Comparison of ENCODE assay signal across 13 mouse cellular contexts in the genomic region with DNA sequence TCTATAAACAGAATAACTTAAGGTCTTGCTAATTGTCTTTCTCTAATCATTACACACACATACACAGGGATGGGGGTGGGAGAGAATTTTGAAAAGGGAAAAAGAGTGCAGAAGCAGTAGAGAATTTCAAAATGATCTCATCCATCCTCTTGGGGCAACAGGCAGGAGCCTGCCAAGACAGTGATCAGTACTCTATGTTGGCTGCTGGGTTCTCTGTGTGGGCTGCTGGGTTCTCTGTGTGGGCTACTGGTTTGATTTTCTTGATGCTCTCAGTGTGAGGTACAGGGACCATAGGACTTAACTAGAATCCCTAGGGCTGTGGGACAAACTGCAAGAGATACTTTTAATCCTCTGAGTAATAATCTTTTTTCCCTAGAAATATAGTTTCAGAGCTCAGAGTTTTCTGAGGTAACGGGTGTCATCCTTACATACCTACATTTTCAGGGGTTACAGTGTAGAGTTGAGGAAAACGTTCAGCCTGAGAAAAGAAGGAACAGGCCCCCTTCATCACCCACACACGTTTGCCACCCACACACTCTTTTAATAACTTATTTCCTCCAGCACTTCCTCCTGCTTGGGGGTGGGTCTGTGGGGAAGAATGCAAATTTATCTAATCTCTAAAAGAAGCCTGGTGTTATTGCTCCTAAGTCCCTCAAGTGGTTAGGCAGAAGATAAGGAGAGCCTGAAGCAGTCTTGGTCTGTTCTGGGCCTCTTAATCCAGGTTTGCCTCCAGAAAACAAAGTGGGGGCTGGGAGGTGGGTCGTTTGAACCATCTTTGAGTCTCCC.
DNase-seq lines count a peak whose midpoint lies in the region; ATAC-seq and TF ChIP-seq lines count a peak whose summit lies in the region.
"Had no signal": no experiment of that assay in that cellular context is flagged by ENCODE, and none has a peak within 500 bp of the region (broad histone marks: within the 10 kb centered on the region; RNA-seq: fewer than 3 reads in every experiment).

No protein-coding gene starts in this region.

- dilution Hi-C loops in CH12.LX (cut with MboI; ENCODE audit: extremely low pct_ligation_motif_present, extremely low pct_unique_long_range_greater_than_20kb, low sequenced_read_pairs) = no loop called here

- intact Hi-C loops in gastrocnemius, postnatal 36 days (cut with DNase I) = no loop called here

- peaks cover 9% of the 10 kb centered on the region; the same call in 1 of the 2 replicates for H3K4me1 ChIP-seq in kidney, postnatal 0 days (replicated peaks; ENCODE audit: insufficient read depth, low read length)
- H3K4me1 ChIP-seq in kidney, adult 2 months (ENCODE audit: control insufficient read depth, insufficient read depth, low read length) = no peaks in the 10 kb centered on the region
- H3K4me1 ChIP-seq in CH12.LX (ENCODE audit: control insufficient read depth in 1 of 2, insufficient read depth in 2 of 2) = peaks cover 12 to 52% of the 10 kb centered on the region in 2 experiments
- H3K4me1 ChIP-seq in intestine, embryonic 14.5 days (replicated peaks; ENCODE audit: control insufficient read depth, insufficient read depth, low read length) = peaks cover 18% of the 10 kb centered on the region
- no peaks in the 10 kb centered on the region for H3K4me1 ChIP-seq in neural tube, embryonic 15.5 days
- H3K4me1 ChIP-seq: forebrain, embryonic 13.5 days; hindbrain, embryonic 15.5 days had no signal

- H3K27ac ChIP-seq in kidney, postnatal 0 days = no peak overlapping the region
- no peak overlapping the region for H3K27ac ChIP-seq in kidney, adult 2 months (ENCODE audit: insufficient read depth, low read depth, low read length)
- H3K27ac ChIP-seq in CH12.LX (ENCODE audit: insufficient read depth, low read depth) = peak overlapping the region; percentile 90
- H3K27ac ChIP-seq in intestine, embryonic 14.5 days (ENCODE audit: low read depth) = 0 out of 2 replicates have a peak overlapping the region, but pooled peaks have one; percentile 19
- H3K27ac ChIP-seq in neural tube, embryonic 15.5 days (replicated peaks) = no peak overlapping the region
- H3K27ac ChIP-seq: forebrain, embryonic 13.5 days; hindbrain, embryonic 15.5 days; limb, embryonic 12.5 days; neural tube, embryonic 13.5 days had no signal

- no peaks in the 10 kb centered on the region for H3K27me3 ChIP-seq in kidney, postnatal 0 days (ENCODE audit: insufficient read depth, low read length)
- H3K27me3 ChIP-seq in kidney, adult 2 months (replicated peaks; ENCODE audit: control insufficient read depth, insufficient read depth, low read length) = no peaks in the 10 kb centered on the region
- no peaks in the 10 kb centered on the region for H3K27me3 ChIP-seq in CH12.LX (replicated peaks)
- no peaks in the 10 kb centered on the region for H3K27me3 ChIP-seq in intestine, embryonic 14.5 days (replicated peaks; ENCODE audit: control insufficient read depth, insufficient read depth, low read length)
- no peaks in the 10 kb centered on the region; the same call in 1 of the 2 replicates for H3K27me3 ChIP-seq in neural tube, embryonic 15.5 days (replicated peaks)
- H3K27me3 ChIP-seq: forebrain, embryonic 13.5 days; hindbrain, embryonic 15.5 days; limb, embryonic 12.5 days; neural tube, embryonic 13.5 days had no signal

- DNase-seq in kidney, postnatal 0 days (ENCODE audit: low spot score) = peak; percentile 12
- DNase-seq in kidney, adult 2 months = no peak
- peak; percentile 75 for DNase-seq in CH12.LX (ENCODE audit: extremely low read depth)
- no peak for DNase-seq in intestine, embryonic 14.5 days (ENCODE audit: low spot score)
- no peak for DNase-seq in cerebellum, adult 9-10 months
- DNase-seq in gastrocnemius, postnatal 36 days = no peak
- DNase-seq: cerebellum, adult 11 months had no signal

- no peaks in the 10 kb centered on the region for H3K79me2 ChIP-seq in CH12.LX (replicated peaks; ENCODE audit: control insufficient read depth, extremely low read depth, insufficient read depth, poor library complexity, severe bottlenecking)

- no peak; the same call in none of the 2 replicates for TF ChIP-seq RAD21 in CH12.LX (IDR thresholded peaks at IDR 0.05; ENCODE audit: low read depth, low read length)

- no peak overlapping the region for H3K9ac ChIP-seq in kidney, postnatal 0 days (ENCODE audit: low read depth, low read length)
- H3K9ac ChIP-seq in CH12.LX (ENCODE audit: insufficient read depth, low read depth) = peak overlapping the region; percentile 82
- H3K9ac ChIP-seq in intestine, embryonic 14.5 days (ENCODE audit: low read length) = no peak overlapping the region
- no peak overlapping the region for H3K9ac ChIP-seq in neural tube, embryonic 15.5 days (replicated peaks)
- H3K9ac ChIP-seq: forebrain, embryonic 13.5 days; hindbrain, embryonic 15.5 days; limb, embryonic 12.5 days; neural tube, embryonic 13.5 days had no signal

- no peak overlapping the region for H3K4me3 ChIP-seq in kidney, postnatal 0 days (replicated peaks; ENCODE audit: low read depth, low read length)
- H3K4me3 ChIP-seq in kidney, adult 2 months (ENCODE audit: insufficient read depth, low read depth, low read length) = no peak overlapping the region
- H3K4me3 ChIP-seq in CH12.LX (replicated peaks in 1 of 3; ENCODE audit: low read depth in 2 of 3, low read length in 2 of 3, poor library complexity in 1 of 3) = no peak overlapping the region
- no peak overlapping the region for H3K4me3 ChIP-seq in intestine, embryonic 14.5 days (ENCODE audit: low read depth, low read length)
- H3K4me3 ChIP-seq in neural tube, embryonic 15.5 days (replicated peaks) = no peak overlapping the region
- H3K4me3 ChIP-seq: forebrain, embryonic 13.5 days; hindbrain, embryonic 15.5 days; limb, embryonic 12.5 days; neural tube, embryonic 13.5 days had no signal

- in situ Hi-C loops in CH12.LX (cut with MboI; ENCODE audit: low pct_ligation_motif_present, low pct_unique_long_range_greater_than_20kb, low sequenced_read_pairs) = no loop called here

- no peak for ATAC-seq in kidney, postnatal 0 days (replicated peaks; ENCODE audit: low FRiP score, low read depth)
- ATAC-seq in intestine, embryonic 14.5 days (replicated peaks; ENCODE audit: low FRiP score, low TSS enrichment, low read depth) = peak; percentile 32; the same call in 1 of the 2 replicates
- ATAC-seq in megakaryocyte-erythroid progenitor cell, adult 5-6 weeks (replicated peaks; ENCODE audit: low FRiP score, low TSS enrichment, poor library complexity, severe bottlenecking) = peak; percentile 87
- ATAC-seq in neural tube, embryonic 15.5 days (ENCODE audit: low FRiP score) = no peak
- ATAC-seq: forebrain, embryonic 13.5 days had no signal

- no peak overlapping the region for H3K4me2 ChIP-seq in kidney, postnatal 0 days (ENCODE audit: low read length)
- H3K4me2 ChIP-seq in CH12.LX (ENCODE audit: insufficient read depth, low read depth, poor library complexity, severe bottlenecking) = peak overlapping the region; percentile 98
- no peak overlapping the region for H3K4me2 ChIP-seq in intestine, embryonic 14.5 days (ENCODE audit: low read length)
- H3K4me2 ChIP-seq in neural tube, embryonic 15.5 days = no peak overlapping the region
- H3K4me2 ChIP-seq: forebrain, embryonic 13.5 days; hindbrain, embryonic 15.5 days; limb, embryonic 12.5 days; neural tube, embryonic 13.5 days had no signal

- no peaks in the 10 kb centered on the region for H3K36me3 ChIP-seq in kidney, postnatal 0 days (ENCODE audit: insufficient read depth, low read length)
- H3K36me3 ChIP-seq in kidney, adult 2 months (ENCODE audit: control insufficient read depth, insufficient read depth, low read length) = no peaks in the 10 kb centered on the region
- no peaks in the 10 kb centered on the region for H3K36me3 ChIP-seq in CH12.LX (replicated peaks in 1 of 2; ENCODE audit: control insufficient read depth in 1 of 2, insufficient read depth in 1 of 2, low read length in 1 of 2)
- no peaks in the 10 kb centered on the region for H3K36me3 ChIP-seq in intestine, embryonic 14.5 days (ENCODE audit: control insufficient read depth, insufficient read depth, low read length)
- no peaks in the 10 kb centered on the region for H3K36me3 ChIP-seq in neural tube, embryonic 15.5 days
- H3K36me3 ChIP-seq: hindbrain, embryonic 15.5 days; limb, embryonic 12.5 days; neural tube, embryonic 13.5 days had no signal

- no peaks in the 10 kb centered on the region for H3K9me3 ChIP-seq in kidney, postnatal 0 days (replicated peaks; ENCODE audit: low read length)
- H3K9me3 ChIP-seq in CH12.LX (replicated peaks; ENCODE audit: low read length) = no peaks in the 10 kb centered on the region
- no peaks in the 10 kb centered on the region for H3K9me3 ChIP-seq in intestine, embryonic 14.5 days (ENCODE audit: control insufficient read depth, low read length)
- H3K9me3 ChIP-seq in neural tube, embryonic 15.5 days (replicated peaks) = no peaks in the 10 kb centered on the region
- H3K9me3 ChIP-seq: forebrain, embryonic 13.5 days; hindbrain, embryonic 15.5 days; limb, embryonic 12.5 days; neural tube, embryonic 13.5 days had no signal

- 25% methylated on average over 4 of the region's 4 CpGs for WGBS in kidney, postnatal 0 days
- 43% methylated on average over 4 of the region's 4 CpGs for WGBS in kidney, adult 2 months
- 25% methylated on average over 4 of the region's 4 CpGs for WGBS in intestine, embryonic 14.5 days
- 51% methylated on average over 4 of the region's 4 CpGs for WGBS in neural tube, embryonic 15.5 days

- no peak for TF ChIP-seq EP300 in CH12.LX (IDR thresholded peaks at IDR 0.05; ENCODE audit: low read length)

- TF ChIP-seq CTCF in kidney, postnatal 0 days (IDR thresholded peaks at IDR 0.05; ENCODE audit: low read depth) = no peak
- no peak for TF ChIP-seq CTCF in kidney, adult 2 months (conservative IDR thresholded peaks at IDR 0.05; ENCODE audit: insufficient read depth, insufficient read length, low read depth, low read length)
- TF ChIP-seq CTCF in CH12.LX (conservative IDR thresholded peaks at IDR 0.05 in 1 of 2, IDR thresholded peaks at IDR 0.05 in 1 of 2; ENCODE audit: low read depth in 2 of 2, low read length in 2 of 2) = 0 out of 4 replicates have a peak, but pooled peaks of 1 of the 2 experiments have one; percentile 3

- TF ChIP-seq POLR2A in kidney, adult 2 months (IDR thresholded peaks at IDR 0.05; ENCODE audit: low read depth, low read length) = no peak
- TF ChIP-seq POLR2A in CH12.LX (IDR thresholded peaks at IDR 0.05; ENCODE audit: low read depth, low read length) = no peak; the same call in 1 of the 2 replicates

TF ChIP-seq in CH12.LX, 34 proteins besides CTCF, POLR2A, EP300 and RAD21 (continues in another document):
- TF ChIP-seq JUN (IDR thresholded peaks at IDR 0.05; ENCODE audit: insufficient read depth, low read depth, low read length) (peak; percentile 46; the same call in 1 of the 2 replicates), UBTF (IDR thresholded peaks at IDR 0.05; ENCODE audit: low read depth, low read length) (no peak), BHLHE40 (IDR thresholded peaks at IDR 0.05; ENCODE audit: low read depth, low read length) (peak; percentile 50; the same call in 1 of the 2 replicates), MXI1 (IDR thresholded peaks at IDR 0.05; ENCODE audit: low read depth, low read length) (no peak), NELFE (IDR thresholded peaks at IDR 0.05; ENCODE audit: low read depth, low read length) (peak; percentile 50; the same call in 1 of the 2 replicates), JUND (conservative IDR thresholded peaks at IDR 0.05; ENCODE audit: low read depth, low read length) (peak; percentile 10; the same call in 1 of the 2 replicates), IRF4 (IDR thresholded peaks at IDR 0.05; ENCODE audit: low read depth, low read length) (peak; percentile 30; the same call in 1 of the 2 replicates)

Comparison
In these comparisons a context has a peak if more than half of its experiments do, and no peak if none do; other contexts are left out.
1. DNase-seq: peak in kidney, postnatal 0 days (single experiment) and CH12.LX (single experiment); none in kidney, adult 2 months (single experiment), intestine, embryonic 14.5 days (single experiment), cerebellum, adult 9-10 months (single experiment) and gastrocnemius, postnatal 36 days (0 of 2).
2. ATAC-seq: peak in intestine, embryonic 14.5 days (single experiment) and megakaryocyte-erythroid progenitor cell, adult 5-6 weeks (single experiment); none in kidney, postnatal 0 days (single experiment) and neural tube, embryonic 15.5 days (single experiment).
3. H3K27ac ChIP-seq: peak in CH12.LX (single experiment) and intestine, embryonic 14.5 days (single experiment); none in kidney, postnatal 0 days (single experiment), kidney, adult 2 months (single experiment) and neural tube, embryonic 15.5 days (single experiment).